Mouse (Mus musculus) C2C12 (cell line): Measurements from ENCODE around the gene Hyal3. TPM values are rescaled to one million over a fixed set of nuclear protein-coding genes. Genes with fewer than 3 reads are reported as not detected.

Source experiments
- H3K27me3 ChIP-seq: one replicate; pipeline ENCODE4 v1.6.1; 2011; ENCODE audit not compliant: control insufficient read depth, insufficient read depth, insufficient read length
- H3K36me3 ChIP-seq: one replicate; pipeline ENCODE4 v1.6.1; 2011; ENCODE audit not compliant: control insufficient read depth, insufficient read depth
- H3K4me3 ChIP-seq: one replicate; pipeline ENCODE4 v1.5.1; 2011; ENCODE audit warnings: mild to moderate bottlenecking, control low read depth; ENCODE audit not compliant: poor library complexity, insufficient read depth, severe bottlenecking
- H3K79me2 ChIP-seq: one replicate; pipeline ENCODE4 v1.6.1; 2011; ENCODE audit not compliant: control insufficient read depth, insufficient read depth
- H3K79me3 ChIP-seq: one replicate; pipeline ENCODE4 v1.6.1; 2011; ENCODE audit warnings: low read depth, control low read depth
- H3ac ChIP-seq: one replicate; pipeline ENCODE3; 2011; ENCODE audit warnings: low read depth; ENCODE audit not compliant: control insufficient read depth, insufficient read length
- CEBPB ChIP-seq: IDR thresholded peaks from one replicate; pipeline ENCODE4 v1.6.1; 2011; ENCODE audit warnings: low read depth, mild to moderate bottlenecking, control low read depth, moderate library complexity
- CTCF ChIP-seq: IDR thresholded peaks from one replicate; pipeline ENCODE4 v1.5.1; 2011; ENCODE audit not compliant: control insufficient read depth, insufficient read depth, insufficient read length
- FOSL1 ChIP-seq: IDR thresholded peaks from one replicate; pipeline ENCODE4 v1.8.0; 2011; ENCODE audit warnings: mild to moderate bottlenecking, low read length; ENCODE audit not compliant: poor library complexity, insufficient read depth, severe bottlenecking
- MAX ChIP-seq: IDR thresholded peaks from one replicate; pipeline ENCODE4 v1.6.1; 2011; ENCODE audit warnings: mild to moderate bottlenecking, control low read depth
- MYOD1 ChIP-seq: IDR thresholded peaks from one replicate; pipeline ENCODE4 v1.6.1; 2011; ENCODE audit warnings: low read depth; ENCODE audit not compliant: control insufficient read depth, insufficient read length
- MYOG ChIP-seq: IDR thresholded peaks from one replicate; pipeline ENCODE4 v1.6.1; 2011; ENCODE audit not compliant: control insufficient read depth, insufficient read length; ENCODE audit errors: extremely low read depth
- USF1 ChIP-seq: IDR thresholded peaks from one replicate; pipeline ENCODE4 v1.6.1; 2011; ENCODE audit warnings: low read depth, mild to moderate bottlenecking, control low read depth, moderate library complexity
- polyA plus RNA-seq: library from polyadenylated mRNA; unstranded; fragments of >200 nt; fragmentation: generic; extraction: Trizol; gene quantifications from one replicate; pipeline ENCODE4 v1.2.1, GENCODE M21; 2012; ENCODE audit warnings: missing spikeins

The Hyal3 gene
- polyA plus RNA-seq, 1 experiment = 0.28 TPM

DNA sequence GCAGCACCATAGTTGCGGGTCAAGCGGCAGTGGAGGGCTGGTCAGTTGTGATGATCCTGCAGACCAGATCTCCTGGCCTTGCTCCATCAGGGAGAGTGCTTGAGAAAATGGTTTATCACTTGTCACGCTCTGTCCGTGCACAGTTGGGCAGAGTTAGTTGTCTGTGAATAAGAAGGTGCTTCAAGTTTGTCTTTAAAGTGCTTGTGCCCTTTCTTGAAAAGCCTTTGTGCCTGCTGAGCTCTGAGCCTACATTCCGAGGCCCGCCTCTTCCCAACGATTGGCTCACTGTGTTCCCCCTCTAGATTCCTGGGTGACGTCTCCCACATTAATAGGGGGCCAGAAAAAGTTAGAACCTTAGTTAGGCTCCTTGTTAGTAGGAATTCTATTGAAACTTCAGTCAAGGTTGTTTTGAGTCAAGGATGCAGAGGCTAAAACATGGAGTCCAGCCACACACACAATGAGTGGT lies 28.7 kb upstream of the Hyal3 start:
- TF ChIP-seq FOSL1 (no peak), USF1 (no peak), MAX (no peak), CEBPB (no peak), MYOG (no peak), MYOD1 (no peak), CTCF (no peak)

DNA sequence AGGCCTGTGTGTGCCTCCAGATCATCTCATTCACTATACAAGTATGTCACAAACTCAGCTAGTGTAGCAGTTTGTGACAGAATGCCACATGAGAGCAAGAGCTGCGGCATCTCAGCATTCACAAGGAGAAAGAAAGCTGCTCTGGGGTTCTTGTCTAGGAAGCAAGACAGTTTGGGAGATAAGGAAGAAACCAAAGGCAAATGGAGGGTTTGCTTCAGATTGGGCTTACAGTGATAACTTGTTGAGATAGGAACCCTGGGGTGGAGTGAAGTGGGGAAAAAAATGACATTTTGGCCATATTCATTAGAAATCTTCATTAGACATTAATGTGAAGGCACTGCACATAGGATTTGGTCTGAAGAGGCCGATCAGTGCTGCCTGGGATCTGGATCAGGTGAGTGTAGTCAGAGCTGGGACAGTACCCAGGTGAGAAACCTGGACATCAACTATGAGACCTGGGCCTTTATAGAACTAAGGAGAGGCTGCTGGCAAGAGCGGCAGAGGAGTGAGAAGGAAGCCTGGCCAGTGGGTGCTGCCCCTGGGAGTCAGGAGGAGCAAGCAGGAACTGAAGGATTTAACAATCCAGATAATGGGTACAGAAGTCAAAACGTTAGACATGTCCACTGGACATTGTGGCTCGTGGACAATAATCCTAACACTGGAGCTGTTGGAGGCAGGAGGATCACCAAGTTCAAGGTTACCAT lies 27.8 kb upstream of the Hyal3 start:
- no peak for TF ChIP-seq CTCF
- TF ChIP-seq FOSL1 = no peak
- TF ChIP-seq MYOG = no peak
- TF ChIP-seq MYOD1 = no peak
- no peak for TF ChIP-seq USF1
- TF ChIP-seq CEBPB = no peak
- no peak for TF ChIP-seq MAX
- Histone ChIP-seq H3K27me3 (no peaks in the 10 kb centered on the region), H3K4me3 (no peak overlapping the region), H3K79me3 (peaks cover 33% of the 10 kb centered on the region), H3K79me2 (peaks cover 59% of the 10 kb centered on the region), H3K36me3 (peaks cover 16% of the 10 kb centered on the region), H3ac (peak overlapping the region; percentile 52)

More for the DNA sequence above, 28.7 kb upstream of the Hyal3 start:
- H3K79me3 ChIP-seq = peaks cover 28% of the 10 kb centered on the region
- peaks cover 49% of the 10 kb centered on the region for H3K79me2 ChIP-seq
- peaks cover 7% of the 10 kb centered on the region for H3K36me3 ChIP-seq
- no peaks in the 10 kb centered on the region for H3K27me3 ChIP-seq
- peak overlapping the region; percentile 45 for H3K4me3 ChIP-seq
- H3ac ChIP-seq = peak overlapping the region; percentile 84

DNA sequence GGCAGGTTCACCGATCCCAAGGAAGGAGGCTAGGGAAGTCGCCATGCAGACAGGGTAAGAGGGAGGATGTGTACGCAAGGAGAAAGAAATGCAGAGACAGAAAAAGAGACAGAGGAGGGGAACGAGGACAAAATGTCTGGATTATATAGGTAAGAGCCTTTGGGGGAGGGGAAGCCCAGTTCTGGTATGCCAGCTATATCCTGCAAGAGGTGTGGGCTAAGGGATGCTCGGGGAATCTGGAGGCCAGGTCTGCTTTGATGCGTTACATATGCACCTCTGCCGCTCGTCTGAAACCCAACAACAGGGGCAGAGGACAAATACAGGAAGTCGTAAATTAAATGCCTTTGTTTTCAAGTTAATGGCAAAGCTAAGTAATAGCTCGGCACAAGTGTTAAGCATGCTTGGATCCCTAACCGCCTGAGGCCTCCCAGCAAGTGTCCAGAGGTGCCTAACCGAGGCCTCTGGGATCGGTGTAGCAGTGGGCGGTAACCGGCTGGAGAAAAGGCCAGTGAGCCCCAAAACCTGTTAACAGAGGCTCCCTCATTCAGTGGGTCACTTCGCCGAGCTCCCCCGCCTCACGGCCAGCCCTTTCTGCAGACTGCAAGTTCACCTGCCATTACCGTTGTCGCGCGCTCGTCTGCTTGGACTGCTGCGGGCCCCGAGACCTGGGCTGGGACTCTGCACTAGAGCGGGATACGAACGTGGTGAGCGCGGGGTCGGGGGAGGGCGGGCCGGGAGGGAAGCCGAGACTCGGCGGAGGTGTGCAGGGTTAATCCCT lies 26.9 kb upstream of the Hyal3 start:
- H3K36me3 ChIP-seq = peaks cover 25% of the 10 kb centered on the region
- TF ChIP-seq CEBPB (no peak), FOSL1 (no peak), MAX (no peak), USF1 (no peak), CTCF (no peak), MYOD1 (no peak), MYOG (no peak)
- peaks cover 34% of the 10 kb centered on the region for H3K79me3 ChIP-seq
- H3K79me2 ChIP-seq = peaks cover 67% of the 10 kb centered on the region
- peak overlapping the region; percentile 82 for H3K4me3 ChIP-seq
- no peaks in the 10 kb centered on the region for H3K27me3 ChIP-seq
- peak overlapping the region; percentile 52 for H3ac ChIP-seq

DNA sequence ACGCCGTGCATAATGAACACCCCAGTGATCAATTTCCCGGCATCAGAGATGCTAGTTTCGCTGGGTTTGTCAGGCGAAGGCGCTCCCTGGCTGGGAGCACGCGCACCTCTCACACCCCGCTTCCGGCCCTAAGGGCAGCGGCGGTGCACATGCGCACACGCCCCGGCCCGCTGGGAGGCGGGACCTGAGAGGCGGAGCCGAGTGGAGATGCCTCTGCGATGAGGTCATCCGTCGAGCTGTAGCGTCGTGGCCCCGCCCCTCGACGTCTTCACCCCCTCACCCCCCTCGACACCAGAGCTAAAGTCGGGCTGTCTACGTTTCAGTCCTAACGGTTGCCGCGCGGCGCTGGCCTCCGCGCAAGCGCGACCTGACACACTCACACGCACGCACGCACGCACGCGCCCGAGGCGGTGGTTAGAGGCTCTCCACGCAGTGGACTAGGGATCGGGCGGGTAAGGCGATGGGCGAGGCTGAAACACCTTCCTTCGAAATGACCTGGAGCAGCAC lies 26.2 kb upstream of the Hyal3 start:
- H3K4me3 ChIP-seq = peak overlapping the region; percentile 82
- TF ChIP-seq MAX (peak; percentile 73), MYOD1 (no peak)
- H3ac ChIP-seq = peak overlapping the region; percentile 97
- H3K79me2 ChIP-seq = peaks cover 74% of the 10 kb centered on the region
- H3K36me3 ChIP-seq = peaks cover 32% of the 10 kb centered on the region
- H3K79me3 ChIP-seq = peaks cover 40% of the 10 kb centered on the region
- no peaks in the 10 kb centered on the region for H3K27me3 ChIP-seq

DNA sequence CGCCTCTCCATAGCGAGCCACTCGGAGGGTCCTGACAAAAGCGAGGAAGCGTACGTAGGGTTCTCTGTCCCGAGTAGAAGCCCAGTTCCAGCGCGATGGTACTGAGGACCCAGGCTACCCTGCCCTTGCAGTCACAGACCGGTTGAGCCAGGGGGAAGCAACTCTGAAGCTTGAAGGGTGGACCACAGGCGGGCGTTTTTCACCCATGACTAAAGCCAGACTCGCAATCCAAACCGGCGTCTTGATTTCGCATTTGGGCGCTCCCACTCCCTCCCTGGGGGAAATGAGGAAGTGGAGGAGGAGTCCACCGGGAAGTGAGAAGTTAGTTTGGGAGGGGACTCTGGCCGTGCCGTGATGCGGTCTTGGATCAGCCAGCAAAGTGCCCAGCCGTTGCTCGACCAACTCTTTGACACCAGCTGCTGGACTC lies 25.6 kb upstream of the Hyal3 start:
- TF ChIP-seq FOSL1 (no peak), MAX (no peak), MYOD1 (no peak), MYOG (no peak), CTCF (no peak), USF1 (no peak), CEBPB (no peak)
- Histone ChIP-seq H3K27me3 (no peaks in the 10 kb centered on the region), H3K36me3 (peaks cover 38% of the 10 kb centered on the region), H3K79me2 (peaks cover 80% of the 10 kb centered on the region), H3K79me3 (peaks cover 43% of the 10 kb centered on the region), H3K4me3 (peak overlapping the region; percentile 82), H3ac (peak overlapping the region; percentile 97)
